Mouse (Mus musculus) MEL (cell line): ENCODE data around the gene Erich4. TPM values are rescaled to one million over a fixed set of nuclear protein-coding genes. Genes with fewer than 3 reads are reported as not detected.
A peak's percentile ranks its signal among the peaks of the same experiment; 100 is the strongest.

Source experiments
- DNase-seq: peaks from one replicate; pipeline ENCODE4 v3.0.0; 2011; ENCODE audit warnings: low read depth, low spot score
- H3K27ac ChIP-seq: 2 replicates; pipeline ENCODE4 v1.5.1; 2012; ENCODE audit warnings: low read depth, mild to moderate bottlenecking, control low read depth, low read length, moderate library complexity; ENCODE audit not compliant: control insufficient read depth
- H3K27me3 ChIP-seq, 2 experiments: fragments of 150-350 bp in 1 of 2; sonication (generic) in 1 of 2; 2 replicates each; pipeline ENCODE4 v1.6.1; 2012; ENCODE audit warnings: low read length in 2 of 2, mild to moderate bottlenecking in 2 of 2, improper control_type of control experiment in 1 of 2, moderate library complexity in 1 of 2; ENCODE audit not compliant: insufficient read depth in 2 of 2, control insufficient read depth in 1 of 2
- H3K36me3 ChIP-seq, 2 experiments: 2 replicates each; pipeline ENCODE4 v1.6.1; 2012 to 2014; ENCODE audit warnings: low read length in 2 of 2, improper control_type of control experiment in 1 of 2, inconsistent platforms in 1 of 2, mild to moderate bottlenecking in 1 of 2; ENCODE audit not compliant: insufficient read depth in 2 of 2, control insufficient read depth in 1 of 2
- H3K4me1 ChIP-seq, 2 experiments: fragments of 150-350 bp in 1 of 2; sonication (generic) in 1 of 2; 2 replicates each; pipeline ENCODE4 v1.6.1; 2012; ENCODE audit warnings: low read length in 2 of 2, improper control_type of control experiment in 1 of 2, mild to moderate bottlenecking in 1 of 2; ENCODE audit not compliant: insufficient read depth in 2 of 2, control insufficient read depth in 1 of 2
- H3K4me3 ChIP-seq, 2 experiments: fragments of 150-350 bp in 1 of 2; sonication (generic) in 1 of 2; 2 replicates each; pipeline ENCODE4 v1.5.1; 2012; ENCODE audit warnings: low read depth in 2 of 2, low read length in 2 of 2, mild to moderate bottlenecking in 2 of 2, moderate library complexity in 2 of 2, control low read depth in 1 of 2, improper control_type of control experiment in 1 of 2; ENCODE audit not compliant: control insufficient read depth in 1 of 2, insufficient read depth in 1 of 2
- H3K79me2 ChIP-seq: 2 replicates; pipeline ENCODE4 v1.6.1; 2012; ENCODE audit warnings: mild to moderate bottlenecking, low read length, moderate library complexity; ENCODE audit not compliant: control insufficient read depth, poor library complexity, insufficient read depth
- H3K9ac ChIP-seq: 2 replicates; pipeline ENCODE4 v1.6.1; 2012; ENCODE audit warnings: low read depth, mild to moderate bottlenecking, control low read depth, low read length, moderate library complexity; ENCODE audit not compliant: control insufficient read depth, poor library complexity, severe bottlenecking
- H3K9me3 ChIP-seq: fragments of 150-350 bp; sonication (generic); replicated peaks from 2 replicates; pipeline ENCODE4 v1.6.1; 2012; ENCODE audit warnings: mild to moderate bottlenecking, low read length, improper control_type of control experiment, moderate library complexity; ENCODE audit not compliant: insufficient read depth
- EP300 ChIP-seq, 2 experiments: IDR thresholded peaks; 2 replicates each; pipeline ENCODE4 v1.6.1; 2011; ENCODE audit warnings: improper control_type of control experiment in 2 of 2, low read length in 2 of 2, low read depth in 1 of 2, mild to moderate bottlenecking in 1 of 2
- GABPA ChIP-seq: IDR thresholded peaks from 2 replicates; pipeline ENCODE4 v1.6.1; 2012; ENCODE audit warnings: low read depth, mild to moderate bottlenecking, inconsistent platforms, low read length, improper control_type of control experiment, moderate library complexity
- GATA1 ChIP-seq: IDR thresholded peaks from 2 replicates; pipeline ENCODE4 v1.6.1; 2011; ENCODE audit warnings: low read depth, low read length, improper control_type of control experiment
- JUND ChIP-seq: IDR thresholded peaks from 2 replicates; pipeline ENCODE4 v1.6.1; 2011; ENCODE audit warnings: low read depth, mild to moderate bottlenecking, improper control_type of control experiment, low read length
- MAX ChIP-seq: IDR thresholded peaks from 2 replicates; pipeline ENCODE4 v1.6.1; 2011; ENCODE audit warnings: low read length, improper control_type of control experiment
- MAZ ChIP-seq: IDR thresholded peaks from 2 replicates; pipeline ENCODE4 v1.6.1; 2012; ENCODE audit warnings: low read depth, mild to moderate bottlenecking, inconsistent platforms, low read length, improper control_type of control experiment
- MXI1 ChIP-seq: IDR thresholded peaks from 2 replicates; pipeline ENCODE4 v1.6.1; 2011; ENCODE audit warnings: mild to moderate bottlenecking, low read depth, low read length, improper control_type of control experiment
- MYB ChIP-seq: IDR thresholded peaks from 2 replicates; pipeline ENCODE4 v1.6.1; 2011; ENCODE audit warnings: mild to moderate bottlenecking, low read depth, low read length, improper control_type of control experiment
- NRF1 ChIP-seq: IDR thresholded peaks from 2 replicates; pipeline ENCODE4 v1.6.1; 2014; ENCODE audit warnings: low read depth, mild to moderate bottlenecking, inconsistent platforms, low read length, improper control_type of control experiment, moderate library complexity; ENCODE audit not compliant: poor library complexity, insufficient read depth, severe bottlenecking
- POLR2A ChIP-seq, 2 experiments: IDR thresholded peaks; 2 replicates each; pipeline ENCODE4 v1.6.1; 2011 to 2012; ENCODE audit warnings: low read length in 2 of 2, mild to moderate bottlenecking in 2 of 2, control low read depth in 1 of 2, improper control_type of control experiment in 1 of 2, low read depth in 1 of 2, moderate library complexity in 1 of 2; ENCODE audit not compliant: control insufficient read depth in 1 of 2, insufficient read depth in 1 of 2, poor library complexity in 1 of 2
- RAD21 ChIP-seq: IDR thresholded peaks from 2 replicates; pipeline ENCODE4 v1.6.1; 2011; ENCODE audit warnings: mild to moderate bottlenecking, low read depth, low read length, improper control_type of control experiment
- SIN3A ChIP-seq: IDR thresholded peaks from 2 replicates; pipeline ENCODE4 v1.6.1; 2012; ENCODE audit warnings: low read length, improper control_type of control experiment, inconsistent platforms
- SMC3 ChIP-seq: IDR thresholded peaks from 2 replicates; pipeline ENCODE4 v1.6.1; 2011; ENCODE audit warnings: low read depth, low read length, improper control_type of control experiment
- USF2 ChIP-seq, 2 experiments: IDR thresholded peaks; 2 replicates each; pipeline ENCODE4 v1.6.1; 2011 to 2012; ENCODE audit warnings: improper control_type of control experiment in 2 of 2, low read length in 2 of 2, borderline replicate concordance in 1 of 2, inconsistent platforms in 1 of 2, low read depth in 1 of 2, mild to moderate bottlenecking in 1 of 2; ENCODE audit not compliant: insufficient read depth in 1 of 2
- ZC3H11A ChIP-seq: IDR thresholded peaks from 2 replicates; pipeline ENCODE4 v1.6.1; 2012; ENCODE audit warnings: low read depth, mild to moderate bottlenecking, inconsistent platforms, low read length, improper control_type of control experiment
- ZKSCAN1 ChIP-seq: IDR thresholded peaks from 2 replicates; pipeline ENCODE4 v1.6.1; 2012; ENCODE audit warnings: low read depth, mild to moderate bottlenecking, inconsistent platforms, low read length, improper control_type of control experiment, moderate library complexity
- polyA plus RNA-seq, 2 experiments: library from polyadenylated mRNA; stranded (reverse) in 1 of 2; unstranded in 1 of 2; fragments of >175 nt in 1 of 2; fragments of >200 nt in 1 of 2; gene quantifications; 2 replicates each; pipeline versions ENCODE4 v1.2.1 to v1.2.4; 2012; ENCODE audit warnings: low replicate concordance in 2 of 2, low read depth in 1 of 2; ENCODE audit not compliant: insufficient read length in 2 of 2, insufficient read depth in 1 of 2, missing spikeins in 1 of 2
- total RNA-seq: library from RNA; depleted of rRNA; stranded (reverse); fragments of 300-350 nt; gene quantifications from 2 replicates; pipeline ENCODE4 v1.2.3, GENCODE M21; 2012

Erich4 gene
- total and polyA plus RNA-seq, 3 experiments = not detected

DNA sequence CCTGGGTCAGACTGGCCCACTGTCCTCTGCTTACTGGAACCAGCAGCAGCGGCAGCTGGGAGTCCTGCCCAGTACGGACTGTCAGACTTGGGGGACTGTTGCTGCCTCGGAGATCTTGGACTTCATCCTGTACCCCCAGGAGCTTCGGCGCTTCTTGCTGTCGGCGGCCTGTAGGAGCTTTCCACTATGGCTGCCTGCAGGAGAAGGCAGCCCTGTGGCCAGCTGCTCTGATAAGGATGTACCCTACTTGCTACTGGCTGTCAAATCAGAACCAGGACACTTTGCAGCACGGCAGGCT is 12.6 kb upstream of the Erich4 start:
- Histone ChIP-seq H3K9ac (no peak overlapping the region), H3K4me3 (no peak overlapping the region), H3K79me2 (no peaks in the 10 kb centered on the region; the same call in 1 of the 2 replicates), H3K27ac (no peak overlapping the region), H3K27me3 (no peaks in the 10 kb centered on the region), H3K36me3 (0 out of 4 replicates have a peak, but pooled peaks cover 0 to 2% of the 10 kb centered on the region in 2 experiments), H3K4me1 (peaks cover 0 to 14% of the 10 kb centered on the region in 2 experiments; a peak in 3 of 4 replicates), H3K9me3 (no peaks in the 10 kb centered on the region)
- no peak for DNase-seq
- TF ChIP-seq GATA1 (no peak), ZC3H11A (no peak), SMC3 (no peak), MAX (no peak), EP300 (IDR thresholded peaks at IDR 0.05; ENCODE audit: low read depth in 1 of 2, low read length in 2 of 2) (no peak), MYB (no peak), NRF1 (no peak)

DNA sequence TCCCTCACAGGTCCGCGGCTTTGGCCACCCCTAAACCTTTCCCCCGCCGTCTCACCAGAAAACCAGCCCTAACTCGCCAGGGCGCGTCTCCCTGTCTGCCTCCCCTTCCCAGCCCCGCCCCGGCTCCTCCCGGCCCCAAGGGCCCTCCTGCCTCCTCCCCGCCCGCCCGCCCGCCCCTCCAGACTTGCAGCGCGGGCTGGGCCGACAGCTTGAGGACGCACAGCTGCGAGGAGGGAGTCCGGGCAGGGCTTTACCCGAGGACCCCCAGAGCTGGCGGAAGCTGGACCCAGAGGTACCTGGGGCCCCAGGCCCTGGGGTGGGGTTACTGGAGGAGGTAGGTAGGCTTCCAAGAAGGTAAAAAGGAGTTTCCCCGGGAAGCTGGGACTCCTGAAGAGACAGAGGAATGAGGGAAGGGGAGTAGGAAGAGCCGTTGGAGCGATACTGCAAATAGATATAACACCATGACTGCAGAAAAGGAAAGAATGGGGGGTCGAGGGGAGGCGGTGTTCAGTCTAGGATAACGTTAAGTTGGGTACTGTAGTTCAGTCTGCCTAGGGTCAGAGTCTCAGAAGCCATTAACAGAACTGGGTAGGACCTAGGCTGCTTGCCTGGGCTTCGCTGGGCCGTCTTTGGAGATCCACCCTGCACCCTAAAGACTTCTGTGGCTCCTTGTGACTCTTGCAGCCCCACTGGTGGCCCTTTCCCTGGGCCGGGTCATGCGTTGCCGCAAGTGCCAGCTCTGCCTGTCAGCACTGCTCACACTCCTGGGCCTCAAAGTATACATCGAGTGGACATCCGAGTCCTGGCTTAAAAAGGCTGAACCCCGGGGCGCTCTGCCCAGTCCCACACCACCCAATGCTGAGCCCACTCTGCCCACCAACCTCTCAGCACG is 12.0 kb upstream of the Erich4 start:
- Histone ChIP-seq H3K36me3 (0 out of 4 replicates have a peak, but pooled peaks cover 0 to 2% of the 10 kb centered on the region in 2 experiments), H3K4me3 (peak overlapping the region; percentile 60 to 80), H3K27ac (no peak overlapping the region; the same call in 1 of the 2 replicates), H3K27me3 (no peaks in the 10 kb centered on the region), H3K9ac (peak overlapping the region; percentile 78), H3K4me1 (peaks cover 0 to 14% of the 10 kb centered on the region in 2 experiments; a peak in 3 of 4 replicates), H3K9me3 (no peaks in the 10 kb centered on the region), H3K79me2 (no peaks in the 10 kb centered on the region; the same call in 1 of the 2 replicates)
- TF ChIP-seq MAZ (0 out of 2 replicates have a peak, but pooled peaks have one; percentile 44), RAD21 (no peak), POLR2A (IDR thresholded peaks at IDR 0.05; ENCODE audit: control insufficient read depth in 1 of 2, insufficient read depth in 1 of 2, low read depth in 1 of 2, low read length in 2 of 2, poor library complexity in 1 of 2) (0 out of 4 replicates have a peak, but pooled peaks of 1 of the 2 experiments have one; percentile 24), SIN3A (no peak), MXI1 (no peak), ZKSCAN1 (no peak), EP300 (IDR thresholded peaks at IDR 0.05; ENCODE audit: low read depth in 1 of 2, low read length in 2 of 2) (no peak), ZC3H11A (no peak), GABPA (no peak), JUND (no peak), USF2 (IDR thresholded peaks at IDR 0.05; ENCODE audit: borderline replicate concordance in 1 of 2, insufficient read depth in 1 of 2, low read depth in 1 of 2, low read length in 2 of 2) (no peak)
- DNase-seq = peak; percentile 72
